Mouse (Mus musculus) heart, adult 2 months (tissue): ENCODE data around the gene Kbtbd12.

Source experiments
- CTCF ChIP-seq: fragments of 200-600 bp; IDR thresholded peaks from 2 replicates; pipeline ENCODE4 v1.8.1; 2022; ENCODE audit warnings: antibody characterized with exemption, mild to moderate bottlenecking, moderate library complexity
- POLR2A ChIP-seq: fragments of 200-500 bp; IDR thresholded peaks from 2 replicates; pipeline ENCODE4 v1.6.1; 2011; ENCODE audit warnings: mild to moderate bottlenecking, low read depth, low read length, control low read depth; ENCODE audit not compliant: insufficient read depth

GRCm38 (mm10) chr6:88639372-88639920 lies 1.7 kb upstream of the Kbtbd12 start:
- TF ChIP-seq POLR2A, result no peak
- TF ChIP-seq CTCF, result no peak
